ENCODE assay signal across 11 mouse cellular contexts in the genomic region with DNA sequence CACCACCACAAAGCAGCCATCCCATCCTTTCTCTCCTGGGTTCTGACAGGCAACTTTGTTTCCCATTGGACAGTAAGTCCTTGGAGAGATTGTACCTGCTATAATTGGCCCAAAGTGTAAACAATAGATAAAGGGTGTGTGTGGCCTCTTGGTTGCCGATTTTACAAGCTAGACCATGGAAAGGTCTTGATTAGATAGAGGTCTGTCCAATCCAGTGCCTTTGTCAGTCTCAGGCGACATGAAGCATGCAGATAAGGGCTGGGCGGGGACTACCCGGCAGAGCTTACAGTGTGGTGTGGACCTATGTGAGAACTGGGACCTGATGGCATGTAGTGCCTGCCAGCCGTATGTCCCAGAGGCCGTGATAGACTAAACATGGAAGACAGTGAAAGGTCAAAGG.
DNase-seq lines count a peak whose midpoint lies in the region; ATAC-seq and TF ChIP-seq lines count a peak whose summit lies in the region.
"Had no signal": no experiment of that assay in that cellular context is flagged by ENCODE, and none has a peak within 500 bp of the region (broad histone marks: within the 10 kb centered on the region; RNA-seq: fewer than 3 reads in every experiment).

No protein-coding gene starts in this region.

- H3K27me3 ChIP-seq in heart, embryonic 12.5 days (replicated peaks): no peaks in the 10 kb centered on the region
- H3K27me3 ChIP-seq in intestine, postnatal 0 days (replicated peaks; ENCODE audit: control insufficient read depth, insufficient read depth, low read length): no peaks in the 10 kb centered on the region
- H3K27me3 ChIP-seq in stomach, postnatal 0 days (ENCODE audit: control insufficient read depth, insufficient read depth, low read length): no peaks in the 10 kb centered on the region

- no peak for TF ChIP-seq EP300 in stomach, postnatal 0 days (optimal IDR thresholded peaks at IDR 0.05)

- peak; percentile 40 for DNase-seq in ovary, postnatal 36 days (ENCODE audit: low spot score)
- DNase-seq in ovary, postnatal 10 days (ENCODE audit: low spot score): no peak
- DNase-seq in stomach, postnatal 0 days (ENCODE audit: low spot score): peak; percentile 66
- DNase-seq in cerebellum, adult 9-11 months: no peak
- DNase-seq in cerebellum, postnatal 36 days: no peak
- DNase-seq: adrenal gland, postnatal 36 days; kidney, postnatal 25 days; right cerebral cortex, postnatal 4 days had no signal

- peaks cover 5% of the 10 kb centered on the region; the same call in 1 of the 2 replicates for H3K36me3 ChIP-seq in heart, embryonic 12.5 days
- peaks cover 3% of the 10 kb centered on the region; the same call in 1 of the 2 replicates for H3K36me3 ChIP-seq in intestine, postnatal 0 days (ENCODE audit: control insufficient read depth, insufficient read depth)
- no peaks in the 10 kb centered on the region for H3K36me3 ChIP-seq in stomach, postnatal 0 days (ENCODE audit: control insufficient read depth, insufficient read depth, low read length)

- H3K4me3 ChIP-seq in heart, embryonic 12.5 days: no peak overlapping the region
- no peak overlapping the region for H3K4me3 ChIP-seq in intestine, postnatal 0 days (ENCODE audit: low read depth, low read length)
- H3K4me3 ChIP-seq in stomach, postnatal 0 days (ENCODE audit: low read depth, low read length): no peak overlapping the region
- H3K4me3 ChIP-seq: myocyte had no signal

- ATAC-seq in heart, embryonic 12.5 days (ENCODE audit: insufficient number of reproducible peaks, low FRiP score): peak; percentile 94
- peak; percentile 92 for ATAC-seq in intestine, postnatal 0 days
- peak; percentile 71 for ATAC-seq in stomach, postnatal 0 days (ENCODE audit: low FRiP score, low TSS enrichment)

- no peaks in the 10 kb centered on the region; the same call in 1 of the 2 replicates for H3K9me3 ChIP-seq in heart, embryonic 12.5 days (replicated peaks)
- H3K9me3 ChIP-seq in intestine, postnatal 0 days (ENCODE audit: control insufficient read depth): no peaks in the 10 kb centered on the region
- no peaks in the 10 kb centered on the region for H3K9me3 ChIP-seq in stomach, postnatal 0 days (ENCODE audit: control insufficient read depth, low read length)

- H3K4me1 ChIP-seq in heart, embryonic 12.5 days (replicated peaks): peaks cover 37% of the 10 kb centered on the region
- H3K4me1 ChIP-seq in intestine, postnatal 0 days (replicated peaks; ENCODE audit: control insufficient read depth, insufficient read depth, low read length): peaks cover 19% of the 10 kb centered on the region
- no peaks in the 10 kb centered on the region; the same call in 1 of the 2 replicates for H3K4me1 ChIP-seq in stomach, postnatal 0 days (replicated peaks; ENCODE audit: control insufficient read depth, insufficient read depth)

- no peak overlapping the region for H3K9ac ChIP-seq in heart, embryonic 12.5 days
- H3K9ac ChIP-seq in intestine, postnatal 0 days (ENCODE audit: low read depth, low read length): 0 out of 2 replicates have a peak overlapping the region, but pooled peaks have one; percentile 8
- no peak overlapping the region for H3K9ac ChIP-seq in stomach, postnatal 0 days (ENCODE audit: low read length)

- TF ChIP-seq CTCF in intestine, postnatal 0 days (IDR thresholded peaks at IDR 0.05; ENCODE audit: low read depth): no peak
- no peak for TF ChIP-seq CTCF in stomach, postnatal 0 days (IDR thresholded peaks at IDR 0.05; ENCODE audit: low read depth)

- peak overlapping the region; percentile 55 for H3K27ac ChIP-seq in heart, embryonic 12.5 days (ENCODE audit: poor library complexity, severe bottlenecking)
- H3K27ac ChIP-seq in intestine, postnatal 0 days (ENCODE audit: low read depth, low read length): peak overlapping the region; percentile 65; the same call in 1 of the 2 replicates
- H3K27ac ChIP-seq in stomach, postnatal 0 days (replicated peaks): peak overlapping the region; percentile 63

- peak overlapping the region; percentile 35 for H3K4me2 ChIP-seq in heart, embryonic 12.5 days
- H3K4me2 ChIP-seq in intestine, postnatal 0 days (replicated peaks; ENCODE audit: low read depth): peak overlapping the region; percentile 33
- H3K4me2 ChIP-seq in stomach, postnatal 0 days (replicated peaks; ENCODE audit: low read depth): no peak overlapping the region

- 6% methylated on average over 6 of the region's 6 CpGs for WGBS in heart, embryonic 12.5 days
- WGBS in intestine, postnatal 0 days: 29% methylated on average over 6 of the region's 6 CpGs
- WGBS in stomach, postnatal 0 days: 49% methylated on average over 6 of the region's 6 CpGs

Comparison
In these comparisons a context has a peak if more than half of its experiments do, and no peak if none do; other contexts are left out.
1. DNase-seq: peak in ovary, postnatal 36 days (single experiment) and stomach, postnatal 0 days (single experiment); none in ovary, postnatal 10 days (single experiment), cerebellum, adult 9-11 months (single experiment) and cerebellum, postnatal 36 days (0 of 2).
2. Peak in every context shown above with its lines, with median percentiles within 50 percentile points of each other: ATAC-seq and H3K27ac ChIP-seq.